Mouse (Mus musculus) hindbrain, embryonic 15.5 days (tissue): ENCODE results near the gene Agxt2. TPM values are rescaled to one million over a fixed set of nuclear protein-coding genes. Genes with fewer than 3 reads are reported as not detected.

ENCODE experiments used
- ATAC-seq: fragments of 200-750 bp; cut with Nextera tagmentation; 2 replicates; pipeline ENCODE4 v1.8.0; 2017; ENCODE audit warnings: low read depth, moderate number of reproducible peaks, moderate TSS enrichment; ENCODE audit not compliant: low FRiP score
- H3K27ac ChIP-seq: fragments of 300-500 bp; sonication (generic); replicated peaks from 2 replicates; pipeline ENCODE4 v1.5.1; 2015; ENCODE audit warnings: mild to moderate bottlenecking, inconsistent platforms
- H3K27me3 ChIP-seq: fragments of 300-500 bp; sonication (generic); 2 replicates; pipeline ENCODE4 v1.6.1; 2015; ENCODE audit warnings: control low read depth, inconsistent platforms
- H3K36me3 ChIP-seq: fragments of 300-500 bp; sonication (generic); 2 replicates; pipeline ENCODE4 v1.6.1; 2015; ENCODE audit warnings: control low read depth, inconsistent platforms
- H3K4me1 ChIP-seq: fragments of 300-500 bp; sonication (generic); replicated peaks from 2 replicates; pipeline ENCODE4 v1.6.1; 2015; ENCODE audit warnings: control low read depth, inconsistent platforms
- H3K4me2 ChIP-seq: fragments of 300-500 bp; sonication (generic); 2 replicates; pipeline ENCODE4 v1.6.1; 2015; ENCODE audit warnings: moderate library complexity, mild to moderate bottlenecking, inconsistent platforms
- H3K4me3 ChIP-seq: fragments of 300-500 bp; sonication (generic); 2 replicates; pipeline ENCODE4 v1.5.1; 2015; ENCODE audit warnings: mild to moderate bottlenecking, inconsistent platforms
- H3K9ac ChIP-seq: fragments of 300-500 bp; sonication (generic); 2 replicates; pipeline ENCODE4 v1.6.1; 2015; ENCODE audit warnings: inconsistent platforms
- H3K9me3 ChIP-seq: fragments of 300-500 bp; sonication (generic); 2 replicates; pipeline ENCODE4 v1.6.1; 2016; ENCODE audit warnings: control low read depth, inconsistent platforms
- WGBS: fragments of 180-500 bp; shearing (Covaris S2); methylation state at CpG from one replicate; pipeline ENCODE4 v1.1.7; 2015; 5-methylcytosine and 5-hydroxymethylcytosine counted together
- polyA plus RNA-seq: library from polyadenylated mRNA; unstranded; fragments of >200 nt; fragmentation: Nextera tagmentation; extraction: Ambion mirVana; gene quantifications from 2 replicates; pipeline ENCODE4 v1.2.1, GENCODE M21; 2015

Agxt2 gene
- not detected in 2 replicates for polyA plus RNA-seq

- ATAC-seq: no peak
- Histone ChIP-seq H3K9me3 (no peaks in the 10 kb centered on the region), H3K27ac (no peak within 1 kb of the TSS), H3K27me3 (no peaks in the 10 kb centered on the region), H3K36me3 (no peaks in the 10 kb centered on the region), H3K4me2 (no peak within 1 kb of the TSS), H3K4me1 (no peaks in the 10 kb centered on the region), H3K9ac (no peak within 1 kb of the TSS), H3K4me3 (no peak within 1 kb of the TSS)
- 84% methylated on average over 9 of the region's 9 CpGs for WGBS
These were observed at the start of gene Agxt2 for GRCm38 (mm10) chr15:10358039-10358948. Gene Agxt2, plus strand, starts transcription at chr15:10358532.

GRCm38 (mm10) chr15:10311826-10312225, 46.5 kb upstream of the Agxt2 start:
- Histone ChIP-seq H3K36me3 (no peaks in the 10 kb centered on the region), H3K4me3 (no peak overlapping the region), H3K27me3 (no peaks in the 10 kb centered on the region), H3K4me1 (no peaks in the 10 kb centered on the region), H3K27ac (no peak overlapping the region), H3K9ac (no peak overlapping the region), H3K4me2 (no peak overlapping the region), H3K9me3 (no peaks in the 10 kb centered on the region)
- 88% methylated on average over 5 of the region's 5 CpGs for WGBS
- no peak for ATAC-seq

DNA sequence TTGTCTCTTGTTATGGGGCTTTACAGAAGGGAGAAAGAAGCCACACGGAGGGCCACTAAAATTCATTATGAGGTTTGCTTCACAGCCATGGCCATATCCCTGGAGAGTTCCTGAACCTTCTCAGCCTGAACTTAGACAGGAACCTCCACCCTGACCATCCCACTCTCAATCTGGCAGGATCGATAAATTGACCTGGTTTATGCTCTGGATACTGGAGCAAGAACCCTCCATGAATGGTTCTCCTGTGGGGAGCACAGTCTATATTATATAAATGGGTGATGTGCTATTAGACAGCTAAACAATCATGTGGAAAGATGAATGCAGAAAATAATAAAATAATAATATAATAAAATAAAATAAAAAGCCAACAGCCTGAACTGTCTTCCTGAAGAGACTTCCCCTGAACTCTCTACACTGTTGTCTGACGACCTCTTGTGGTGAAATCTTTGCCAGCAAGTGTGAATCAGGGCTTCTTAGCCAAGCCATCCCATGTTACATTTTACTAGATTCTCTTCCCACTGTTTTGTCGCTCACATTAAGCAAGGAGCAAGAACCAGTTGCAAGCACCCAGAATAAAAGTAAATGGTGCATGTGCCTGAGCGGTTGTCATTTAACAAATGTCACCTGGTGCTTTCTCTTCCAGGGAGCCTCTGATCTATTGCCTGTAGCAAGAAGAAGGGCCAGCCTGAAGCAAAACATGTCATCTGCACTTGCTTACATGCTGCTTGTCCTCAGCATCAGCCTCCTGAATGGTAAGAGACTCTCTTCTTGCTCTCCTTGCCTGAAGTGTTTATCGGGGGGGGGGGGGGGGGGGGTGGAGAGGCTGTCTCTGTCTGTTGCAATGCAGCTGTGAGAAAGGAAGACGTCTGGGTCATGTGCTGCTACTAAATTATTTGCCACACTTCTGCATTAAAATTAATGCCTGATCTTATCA, 44.5 kb upstream of the Agxt2 start:
- Histone ChIP-seq H3K4me3 (no peak overlapping the region), H3K4me1 (no peaks in the 10 kb centered on the region), H3K36me3 (no peaks in the 10 kb centered on the region), H3K27me3 (no peaks in the 10 kb centered on the region), H3K9ac (no peak overlapping the region), H3K9me3 (no peaks in the 10 kb centered on the region), H3K27ac (no peak overlapping the region), H3K4me2 (no peak overlapping the region)
- 53% methylated on average over 6 of the region's 7 CpGs for WGBS
- peak; percentile 84 for ATAC-seq

DNA sequence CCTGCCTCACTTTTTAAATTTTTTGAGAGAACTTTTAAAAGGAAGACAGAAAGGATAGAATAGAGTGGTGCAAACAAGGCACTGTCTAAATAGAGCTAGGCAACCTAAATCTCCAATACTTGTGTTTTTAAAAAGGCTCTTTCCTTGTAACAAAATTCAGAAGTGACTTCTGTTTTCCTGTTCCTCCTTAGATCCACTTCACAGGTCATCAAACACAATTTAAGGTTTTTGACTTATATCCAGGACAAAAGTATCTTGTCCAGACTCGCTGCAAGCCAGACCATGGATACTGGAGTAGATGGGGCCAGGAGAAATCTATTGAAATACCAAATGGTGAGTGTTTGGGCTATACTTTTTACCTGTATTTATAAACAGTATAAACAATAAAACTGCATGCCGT, 33.3 kb upstream of the Agxt2 start, which contains the start of gene Gm21973:
Gene Gm21973 (plus strand): TSS at position 301 of the 400 bp plus-strand sequence.
- no peak for ATAC-seq
- Histone ChIP-seq H3K9ac (no peak within 1 kb of the TSS), H3K9me3 (no peaks in the 10 kb centered on the region), H3K4me3 (no peak within 1 kb of the TSS), H3K27ac (no peak within 1 kb of the TSS), H3K27me3 (no peaks in the 10 kb centered on the region), H3K36me3 (no peaks in the 10 kb centered on the region), H3K4me2 (no peak within 1 kb of the TSS), H3K4me1 (no peaks in the 10 kb centered on the region)
- 89% methylated on average over 2 of the region's 2 CpGs for WGBS

DNA sequence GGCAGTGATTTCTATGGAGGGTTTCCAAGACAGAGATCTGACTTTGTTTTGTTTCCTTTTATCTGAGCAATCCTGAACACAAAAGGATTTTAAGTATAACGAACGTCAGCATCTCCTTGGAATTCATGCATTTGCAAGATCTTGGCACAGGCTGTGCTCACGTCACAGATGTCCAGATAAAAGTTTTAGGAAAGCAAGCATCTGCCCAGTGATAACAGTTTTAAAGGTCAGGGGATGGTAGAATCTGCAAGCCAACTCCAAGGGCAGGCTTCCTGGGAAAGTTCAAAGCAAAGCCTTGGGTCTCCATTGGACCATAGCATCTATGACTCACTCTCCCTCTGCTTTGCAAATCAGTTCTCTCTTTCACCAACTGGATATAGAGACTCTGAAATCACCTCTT, 27.7 kb upstream of the Agxt2 start:
- Histone ChIP-seq H3K4me2 (no peak overlapping the region), H3K27ac (no peak overlapping the region), H3K36me3 (no peaks in the 10 kb centered on the region), H3K4me1 (no peaks in the 10 kb centered on the region), H3K27me3 (no peaks in the 10 kb centered on the region), H3K9ac (no peak overlapping the region), H3K9me3 (no peaks in the 10 kb centered on the region), H3K4me3 (no peak overlapping the region)
- WGBS: 86% methylated on average over 3 of the region's 3 CpGs
- ATAC-seq: no peak

DNA sequence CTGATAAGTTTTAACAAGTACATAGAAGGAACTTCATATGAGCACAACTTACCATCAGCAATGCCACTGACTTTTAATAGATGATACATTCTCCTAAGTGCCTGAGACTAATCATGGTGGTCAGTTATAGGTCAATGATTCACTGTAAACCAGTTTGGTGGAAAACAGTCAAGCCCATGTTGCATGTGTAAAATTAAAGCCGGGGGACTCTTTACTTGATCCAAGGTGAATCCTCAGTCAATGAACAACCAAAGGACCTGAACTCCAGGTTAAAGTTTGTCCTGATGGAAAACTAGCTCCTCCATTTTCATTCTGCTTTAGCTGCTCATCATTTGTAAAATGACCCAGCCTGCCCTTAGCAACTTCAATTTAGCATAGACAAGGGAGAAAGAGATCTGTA, 25.8 kb upstream of the Agxt2 start:
- Histone ChIP-seq H3K36me3 (no peaks in the 10 kb centered on the region), H3K4me1 (no peaks in the 10 kb centered on the region), H3K9me3 (no peaks in the 10 kb centered on the region), H3K4me3 (no peak overlapping the region), H3K27ac (no peak overlapping the region), H3K27me3 (no peaks in the 10 kb centered on the region), H3K9ac (no peak overlapping the region), H3K4me2 (no peak overlapping the region)
- WGBS: 98% methylated on average over 1 of the region's 1 CpGs
- ATAC-seq: no peak

DNA sequence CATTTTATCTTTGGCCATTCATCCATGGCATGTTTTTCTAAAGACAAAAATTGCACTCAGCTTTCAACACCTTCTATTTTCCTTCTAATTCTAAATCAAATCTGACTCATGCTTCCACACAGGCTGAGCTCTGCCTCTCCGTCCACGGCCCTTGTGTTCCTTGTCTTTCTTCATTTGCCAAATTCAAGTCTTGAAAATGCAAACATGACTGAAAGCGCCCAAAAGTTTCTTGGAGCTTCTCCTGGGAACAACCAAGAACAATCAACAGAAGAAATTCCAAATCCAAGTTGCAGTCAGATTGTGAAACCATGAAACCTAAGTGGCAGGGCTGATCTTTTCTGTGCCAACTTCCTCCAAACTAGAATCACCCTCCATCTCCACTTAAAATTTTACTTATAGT, 19.7 kb upstream of the Agxt2 start:
- Histone ChIP-seq H3K9ac (no peak overlapping the region), H3K4me1 (no peaks in the 10 kb centered on the region), H3K27ac (no peak overlapping the region), H3K9me3 (no peaks in the 10 kb centered on the region), H3K4me3 (no peak overlapping the region), H3K36me3 (no peaks in the 10 kb centered on the region), H3K27me3 (no peaks in the 10 kb centered on the region), H3K4me2 (no peak overlapping the region)
- no peak for ATAC-seq
- 81% methylated on average over 3 of the region's 3 CpGs for WGBS

DNA sequence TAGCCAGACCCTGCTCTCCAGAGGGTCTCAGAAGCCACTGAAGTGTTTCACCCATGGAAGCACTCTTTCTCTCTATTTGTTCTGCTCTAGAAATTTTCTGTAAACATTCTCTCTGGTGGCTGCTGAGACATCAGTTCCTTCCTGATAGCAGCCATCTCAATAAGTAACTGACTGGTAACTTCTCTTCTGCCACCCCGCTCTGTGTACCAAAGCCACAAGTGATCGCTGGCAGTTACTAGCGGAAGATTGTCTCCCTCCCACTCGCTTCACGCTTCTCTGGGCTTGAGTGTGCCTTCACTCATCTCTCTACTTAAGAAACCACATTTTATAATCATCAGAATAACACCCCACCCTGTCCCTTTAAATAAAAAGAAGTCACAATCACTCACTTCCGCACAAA, 11.3 kb upstream of the Agxt2 start:
- H3K4me1 ChIP-seq: no peaks in the 10 kb centered on the region
- H3K27ac ChIP-seq: no peak overlapping the region
- no peak overlapping the region for H3K4me3 ChIP-seq
- no peak overlapping the region for H3K4me2 ChIP-seq
- 93% methylated on average over 6 of the region's 6 CpGs for WGBS
- ATAC-seq: no peak
- H3K27me3 ChIP-seq: no peaks in the 10 kb centered on the region
- H3K9me3 ChIP-seq: no peaks in the 10 kb centered on the region
- no peaks in the 10 kb centered on the region for H3K36me3 ChIP-seq
- H3K9ac ChIP-seq: no peak overlapping the region

- no peak overlapping the region for H3K4me2 ChIP-seq
- H3K9ac ChIP-seq: no peak overlapping the region
- no peaks in the 10 kb centered on the region for H3K4me1 ChIP-seq
- H3K27me3 ChIP-seq: no peaks in the 10 kb centered on the region
- H3K36me3 ChIP-seq: no peaks in the 10 kb centered on the region
- 91% methylated on average over 2 of the region's 2 CpGs for WGBS
- ATAC-seq: no peak
- H3K4me3 ChIP-seq: no peak overlapping the region
- H3K9me3 ChIP-seq: no peaks in the 10 kb centered on the region
- H3K27ac ChIP-seq: no peak overlapping the region
These were observed 8.0 kb downstream of the Agxt2 start for GRCm38 (mm10) chr15:10366331-10366730.

GRCm38 (mm10) chr15:10375404-10375803, 17.1 kb downstream of the Agxt2 start:
- ATAC-seq: no peak
- Histone ChIP-seq H3K4me1 (no peaks in the 10 kb centered on the region), H3K27me3 (no peaks in the 10 kb centered on the region), H3K4me3 (no peak overlapping the region), H3K36me3 (no peaks in the 10 kb centered on the region), H3K27ac (no peak overlapping the region), H3K9me3 (no peaks in the 10 kb centered on the region), H3K4me2 (no peak overlapping the region), H3K9ac (no peak overlapping the region)
- WGBS: 93% methylated on average over 3 of the region's 3 CpGs

GRCm38 (mm10) chr15:10378338-10378959, 20.1 kb downstream of the Agxt2 start:
- H3K9me3 ChIP-seq: no peaks in the 10 kb centered on the region
- no peak overlapping the region for H3K4me3 ChIP-seq
- WGBS: 90% methylated on average over 4 of the region's 4 CpGs
- no peak overlapping the region for H3K9ac ChIP-seq
- H3K27me3 ChIP-seq: no peaks in the 10 kb centered on the region
- H3K36me3 ChIP-seq: no peaks in the 10 kb centered on the region
- no peak overlapping the region for H3K27ac ChIP-seq
- H3K4me1 ChIP-seq: no peaks in the 10 kb centered on the region
- ATAC-seq: no peak
- H3K4me2 ChIP-seq: no peak overlapping the region
